9 mouse cellular contexts compared by ENCODE assay signal in genomic region chr2:38510120-38510519, GRCm38 (mm10). TPM values are rescaled to one million over a fixed set of nuclear protein-coding genes. Genes with fewer than 3 reads are reported as not detected.
DNase-seq lines count a peak whose midpoint lies in the region; ATAC-seq and TF ChIP-seq lines count a peak whose summit lies in the region.
"Had no signal": no experiment of that assay in that cellular context is flagged by ENCODE, and none has a peak within 500 bp of the region (broad histone marks: within the 10 kb centered on the region; RNA-seq: fewer than 3 reads in every experiment).

No protein-coding gene starts in this region.

- no peak overlapping the region for H3K4me2 ChIP-seq in hindbrain, postnatal 0 days (ENCODE audit: low read depth, low read length)
- H3K4me2 ChIP-seq in forebrain, postnatal 0 days (ENCODE audit: low read depth), result no peak overlapping the region

- peak; percentile 84 for DNase-seq in hindbrain, postnatal 0 days (ENCODE audit: low spot score)
- no peak for DNase-seq in hindbrain, embryonic 10.5 days (ENCODE audit: low spot score)
- DNase-seq in Muller cell, postnatal 12 days (ENCODE audit: inconsistent ontology term), result peak; percentile 36
- DNase-seq in forebrain, postnatal 0 days, result peak; percentile 78
- peak; percentile 33 for DNase-seq in retina, embryonic 14.5 days (ENCODE audit: low spot score)
- no peak for DNase-seq in adrenal gland, postnatal 36 days
- DNase-seq in embryo, embryonic 10.5 days (ENCODE audit: low spot score), result no peak
- DNase-seq in embryo, embryonic 10 days (ENCODE audit: low spot score), result no peak

- WGBS in hindbrain, postnatal 0 days, result 67% methylated on average over 1 of the region's 1 CpGs
- 90% methylated on average over 1 of the region's 1 CpGs for WGBS in hindbrain, embryonic 10.5 days
- 53% methylated on average over 1 of the region's 1 CpGs for WGBS in forebrain, postnatal 0 days

- H3K27me3 ChIP-seq in hindbrain, postnatal 0 days (ENCODE audit: insufficient read depth, low read length), result no peaks in the 10 kb centered on the region
- H3K27me3 ChIP-seq in hindbrain, embryonic 10.5 days (ENCODE audit: insufficient read depth, poor library complexity, severe bottlenecking), result no peaks in the 10 kb centered on the region
- H3K27me3 ChIP-seq in forebrain, postnatal 0 days (ENCODE audit: insufficient read depth, low read length), result no peaks in the 10 kb centered on the region
- H3K27me3 ChIP-seq: Patski had no signal

- H3K9ac ChIP-seq in hindbrain, postnatal 0 days (replicated peaks; ENCODE audit: low read length), result no peak overlapping the region
- no peak overlapping the region for H3K9ac ChIP-seq in forebrain, postnatal 0 days

- H3K27ac ChIP-seq in hindbrain, postnatal 0 days, result peak overlapping the region; percentile 12; the same call in 1 of the 2 replicates
- H3K27ac ChIP-seq in hindbrain, embryonic 10.5 days, result no peak overlapping the region
- no peak overlapping the region for H3K27ac ChIP-seq in forebrain, postnatal 0 days (ENCODE audit: low read depth, low read length)

- no peaks in the 10 kb centered on the region for H3K36me3 ChIP-seq in hindbrain, postnatal 0 days (ENCODE audit: insufficient read depth, low read length)
- no peaks in the 10 kb centered on the region for H3K36me3 ChIP-seq in hindbrain, embryonic 10.5 days
- no peaks in the 10 kb centered on the region for H3K36me3 ChIP-seq in forebrain, postnatal 0 days (ENCODE audit: insufficient read depth)

- peak; percentile 77 for ATAC-seq in hindbrain, postnatal 0 days
- ATAC-seq in forebrain, postnatal 0 days, result peak; percentile 89
- ATAC-seq: Patski had no signal

- no peak overlapping the region for H3K4me3 ChIP-seq in hindbrain, postnatal 0 days (ENCODE audit: low read length)
- no peak overlapping the region for H3K4me3 ChIP-seq in hindbrain, embryonic 10.5 days
- H3K4me3 ChIP-seq in forebrain, postnatal 0 days (ENCODE audit: low read depth, low read length), result no peak overlapping the region

- no peaks in the 10 kb centered on the region for H3K9me3 ChIP-seq in hindbrain, postnatal 0 days (ENCODE audit: low read length)
- no peaks in the 10 kb centered on the region for H3K9me3 ChIP-seq in hindbrain, embryonic 10.5 days
- H3K9me3 ChIP-seq in forebrain, postnatal 0 days (ENCODE audit: low read length), result no peaks in the 10 kb centered on the region

- TF ChIP-seq CTCF in hindbrain, postnatal 0 days (IDR thresholded peaks at IDR 0.05; ENCODE audit: low read depth), result peak; percentile 65
- peak; percentile 59 for TF ChIP-seq CTCF in forebrain, postnatal 0 days (IDR thresholded peaks at IDR 0.05; ENCODE audit: low read depth)

- H3K4me1 ChIP-seq in hindbrain, postnatal 0 days (ENCODE audit: insufficient read depth, low read length), result peaks cover 18% of the 10 kb centered on the region
- H3K4me1 ChIP-seq in hindbrain, embryonic 10.5 days (replicated peaks), result peaks cover 37% of the 10 kb centered on the region
- no peaks in the 10 kb centered on the region for H3K4me1 ChIP-seq in forebrain, postnatal 0 days (ENCODE audit: insufficient read depth)

RNA-seq across cellular contexts. Expression of gene Nek6, which starts 1.3 kb away (rescaled TPM):
- 27.5 and 29.4 TPM in 2 replicates for total RNA-seq in hindbrain, postnatal 0 days (2014; rRNA removed)
- polyA plus RNA-seq in hindbrain, postnatal 0 days (2015; fragmentation: Nextera tagmentation; extraction: Ambion mirVana), result 65.3 and 75.1 TPM in 2 replicates
- polyA plus RNA-seq in hindbrain, embryonic 10.5 days (2016; fragmentation: Nextera tagmentation; extraction: Ambion mirVana), result 68.8 and 77.5 TPM in 2 replicates
- 19.7 and 21.0 TPM in 2 replicates for total RNA-seq in forebrain, postnatal 0 days (2014; rRNA removed)
- 59.6 and 69.3 TPM in 2 replicates for polyA plus RNA-seq in forebrain, postnatal 0 days (2015; fragmentation: Nextera tagmentation; extraction: Ambion mirVana)
- total RNA-seq in adrenal gland, postnatal 36 days (2021), result 10 to 100 TPM in 1 of 2 experiments, 1 to 10 TPM in 1; 9.2 to 22.3 TPM

Comparison
In these comparisons a context has a peak if more than half of its experiments do, and no peak if none do; other contexts are left out.
1. DNase-seq: peak in hindbrain, postnatal 0 days (single experiment), Muller cell, postnatal 12 days (single experiment), forebrain, postnatal 0 days (single experiment) and retina, embryonic 14.5 days (single experiment); none in hindbrain, embryonic 10.5 days (single experiment), adrenal gland, postnatal 36 days (0 of 2), embryo, embryonic 10.5 days (single experiment) and embryo, embryonic 10 days (single experiment).